Mouse (Mus musculus): Measurements from ENCODE around the gene Dync2li1.

DNA sequence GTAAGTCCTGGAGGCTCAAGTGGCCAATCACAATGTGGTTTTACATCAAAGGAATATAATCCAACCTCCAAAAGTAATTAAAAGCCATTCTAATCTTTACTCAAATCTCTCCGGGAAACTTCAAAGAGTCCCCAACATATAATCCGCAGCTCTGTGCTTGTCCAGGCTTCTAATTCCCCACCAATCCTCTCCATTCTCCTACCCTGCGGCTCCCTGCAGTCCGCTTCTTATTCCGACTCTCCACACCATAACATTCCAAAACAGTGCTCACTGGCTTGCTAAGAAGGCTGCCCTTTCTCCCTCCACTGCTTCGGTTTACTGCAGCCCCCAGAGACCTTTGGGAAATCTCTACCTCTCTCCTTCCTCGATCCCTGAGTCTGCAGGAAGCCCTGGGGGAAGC, 47.8 kb downstream of the Dync2li1 start:
- TF ChIP-seq CTCF (IDR thresholded peaks at IDR 0.05; ENCODE audit: control insufficient read depth, insufficient read depth, low read length) (no peak), POLR2A (IDR thresholded peaks at IDR 0.05; ENCODE audit: borderline replicate concordance, control insufficient read depth, low read depth, low read length) (no peak)
